In genomic region chr6:99024588-99024987, GRCm38 (mm10) we compare ENCODE assay signal across 10 mouse cellular contexts.
A peak's percentile ranks its signal among the peaks of the same experiment; 100 is the strongest.
DNase-seq lines count a peak whose midpoint lies in the region; ATAC-seq and TF ChIP-seq lines count a peak whose summit lies in the region.
"Had no signal": no experiment of that assay in that cellular context is flagged by ENCODE, and none has a peak within 500 bp of the region (broad histone marks: within the 10 kb centered on the region; RNA-seq: fewer than 3 reads in every experiment).

No protein-coding gene starts in this region.

- no peaks in the 10 kb centered on the region for H3K36me3 ChIP-seq in heart, embryonic 13.5 days
- no peaks in the 10 kb centered on the region for H3K36me3 ChIP-seq in macrophage (ENCODE audit: inconsistent target)

- peak overlapping the region; percentile 81 for H3K4me2 ChIP-seq in heart, embryonic 13.5 days

- H3K9me3 ChIP-seq in heart, embryonic 13.5 days: no peaks in the 10 kb centered on the region

- no peak for ATAC-seq in heart, embryonic 13.5 days (ENCODE audit: extremely low read depth, insufficient number of reproducible peaks, low FRiP score, low TSS enrichment)
- no peak for ATAC-seq in frontal cortex, adult (ENCODE audit: low TSS enrichment)
- ATAC-seq: CD4-positive, CD25-positive, alpha-beta regulatory T cell, adult 4 months had no signal

- H3K9ac ChIP-seq in heart, embryonic 13.5 days: peak overlapping the region; percentile 82

- intact Hi-C loops in heart, postnatal 10 days (cut with DNase I): no loop called here

- no peak for TF ChIP-seq CTCF in embryonic fibroblast, embryonic 13.5 days (IDR thresholded peaks at IDR 0.05; ENCODE audit: borderline replicate concordance, insufficient read depth, low read length)

- DNase-seq in heart, postnatal 10 days: no peak
- DNase-seq in B cell, adult 2 months: peak; percentile 36 to 43
- no peak for DNase-seq in thymus, postnatal 4 days
- no peak for DNase-seq in spleen, adult 12 weeks (ENCODE audit: low spot score)
- DNase-seq: kidney, postnatal 14 days had no signal

- H3K79me2 ChIP-seq in macrophage (ENCODE audit: inconsistent target): peaks cover 77% of the 10 kb centered on the region

- peak overlapping the region; percentile 73 for H3K4me3 ChIP-seq in heart, embryonic 13.5 days
- peak overlapping the region; percentile 44 for H3K4me3 ChIP-seq in embryonic fibroblast, embryonic 13.5 days (ENCODE audit: insufficient read depth, low read length)
- 0 out of 2 replicates have a peak overlapping the region, but pooled peaks have one; percentile 0 for H3K4me3 ChIP-seq in macrophage (ENCODE audit: inconsistent target)

- no peaks in the 10 kb centered on the region for H3K27me3 ChIP-seq in heart, embryonic 13.5 days (replicated peaks)

- WGBS in heart, embryonic 13.5 days: 33% methylated on average over 9 of the region's 9 CpGs
- under 1% methylated on average over 9 of the region's 9 CpGs for WGBS in macrophage (ENCODE audit: missing documents)

- H3K4me1 ChIP-seq in heart, embryonic 13.5 days: peaks cover 69% of the 10 kb centered on the region
- peaks cover 14% of the 10 kb centered on the region for H3K4me1 ChIP-seq in embryonic fibroblast, embryonic 13.5 days (ENCODE audit: control insufficient read depth, insufficient read depth, low read length)

- TF ChIP-seq POLR2A in embryonic fibroblast, embryonic 13.5 days (IDR thresholded peaks at IDR 0.05; ENCODE audit: low read depth, low read length): no peak

- peak overlapping the region; percentile 51 for H3K27ac ChIP-seq in heart, embryonic 13.5 days (replicated peaks)
- H3K27ac ChIP-seq in embryonic fibroblast, embryonic 13.5 days (ENCODE audit: insufficient read depth, low read length): peak overlapping the region; percentile 85
- peak overlapping the region; percentile 54 for H3K27ac ChIP-seq in macrophage

Comparison
In these comparisons a context has a peak if more than half of its experiments do, and no peak if none do; other contexts are left out.
1. H3K4me3 ChIP-seq: peak in every context shown above with its lines; median percentile 73 in heart, embryonic 13.5 days; 44 in embryonic fibroblast, embryonic 13.5 days; 0 in macrophage.
2. DNase-seq: peak in B cell, adult 2 months (2 of 2); none in heart, postnatal 10 days (0 of 2), thymus, postnatal 4 days (single experiment) and spleen, adult 12 weeks (single experiment).
3. Peak in every context shown above with its lines, with median percentiles within 50 percentile points of each other: H3K27ac ChIP-seq.